Mouse (Mus musculus): ENCODE measurements around the gene B4galt2. TPM values are rescaled to one million over a fixed set of nuclear protein-coding genes. Genes with fewer than 3 reads are reported as not detected.

B4galt2 gene
- total and polyA plus RNA-seq, 3 experiments = 0.08 to 0.19 TPM; not detected in 1

DNA sequence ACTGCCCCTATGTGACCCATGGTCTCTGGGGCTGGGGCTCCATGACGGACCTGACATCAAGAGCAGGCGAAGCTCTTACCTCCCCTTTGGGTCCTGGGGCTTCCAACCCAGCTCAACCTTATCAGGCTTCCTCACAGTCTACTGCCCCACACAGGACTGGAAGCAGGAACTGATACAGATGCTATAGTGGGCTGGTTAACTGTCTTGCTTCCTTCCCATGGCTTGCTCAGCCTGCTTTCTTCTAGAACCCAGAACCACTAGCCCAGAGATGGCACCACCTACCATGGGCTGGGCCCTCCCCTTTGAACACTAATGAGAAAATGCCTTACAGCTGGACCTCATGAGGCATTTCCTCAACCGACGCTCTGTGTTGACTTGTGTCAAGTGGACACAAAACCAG lies 34.1 kb upstream of the B4galt2 start:
- Histone ChIP-seq H3K79me2 (ENCODE audit: control insufficient read depth, insufficient read depth, low read length, poor library complexity) (peaks cover 25% of the 10 kb centered on the region), H3K27ac (ENCODE audit: control insufficient read depth, low read depth, low read length) (peak overlapping the region; percentile 80), H3K36me3 (ENCODE audit: control insufficient read depth in 1 of 2, insufficient read depth in 2 of 2, low read length in 2 of 2) (peaks cover 0 to 38% of the 10 kb centered on the region in 2 experiments; a peak in 2 of 4 replicates), H3K9ac (ENCODE audit: control insufficient read depth, low read depth, low read length, poor library complexity, severe bottlenecking) (peak overlapping the region; percentile 61), H3K27me3 (ENCODE audit: control insufficient read depth in 1 of 2, insufficient read depth in 2 of 2, low read length in 2 of 2) (no peaks in the 10 kb centered on the region), H3K4me3 (ENCODE audit: control insufficient read depth in 1 of 2, insufficient read depth in 1 of 2, low read depth in 2 of 2, low read length in 2 of 2) (peak overlapping the region; percentile 34 to 42; a peak in 3 of 4 replicates), H3K9me3 (replicated peaks; ENCODE audit: insufficient read depth, low read length) (no peaks in the 10 kb centered on the region), H3K4me1 (ENCODE audit: control insufficient read depth in 1 of 2, insufficient read depth in 2 of 2, low read length in 2 of 2) (peaks cover 16 to 46% of the 10 kb centered on the region in 2 experiments)
- DNase-seq (ENCODE audit: low read depth, low spot score) = peak; percentile 76
- TF ChIP-seq TBP (IDR thresholded peaks at IDR 0.05; ENCODE audit: low read depth, low read length) (peak; percentile 81), MAFK (IDR thresholded peaks at IDR 0.05; ENCODE audit: borderline replicate concordance, low read depth, low read length) (no peak), EP300 (IDR thresholded peaks at IDR 0.05; ENCODE audit: low read depth in 1 of 2, low read length in 2 of 2) (peak in 1 of 2 experiments; percentile 50; a peak in 2 of 4 replicates), GATA1 (IDR thresholded peaks at IDR 0.05; ENCODE audit: low read depth, low read length) (peak; percentile 62), ZC3H11A (IDR thresholded peaks at IDR 0.05; ENCODE audit: low read depth, low read length) (no peak), ETS1 (IDR thresholded peaks at IDR 0.05; ENCODE audit: low read depth, low read length) (0 out of 2 replicates have a peak, but pooled peaks have one; percentile 33), TAL1 (IDR thresholded peaks at IDR 0.05; ENCODE audit: low read length) (peak; percentile 47; the same call in 1 of the 2 replicates), SIN3A (IDR thresholded peaks at IDR 0.05; ENCODE audit: low read length) (0 out of 2 replicates have a peak, but pooled peaks have one; percentile 29)

DNA sequence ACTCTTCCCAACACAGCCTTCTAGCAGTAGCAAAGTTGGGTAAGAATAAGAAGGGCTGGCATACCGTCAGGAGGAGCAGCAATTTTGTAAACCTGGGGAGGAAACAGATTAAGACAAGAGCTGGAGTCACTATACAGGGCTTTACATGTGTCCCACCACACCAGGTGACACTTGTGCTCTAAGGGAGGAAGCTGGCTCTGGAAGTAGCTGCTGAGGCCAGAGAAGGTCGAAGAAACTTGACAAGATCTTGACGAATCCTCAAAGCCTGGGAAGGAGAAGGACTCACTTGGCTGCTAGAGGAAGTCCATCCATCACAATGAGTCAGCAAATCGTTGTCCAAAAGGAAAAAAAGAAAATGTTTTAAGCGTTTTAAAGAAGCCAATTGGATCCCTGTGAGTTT lies 33.1 kb upstream of the B4galt2 start:
- H3K9ac ChIP-seq (ENCODE audit: control insufficient read depth, low read depth, low read length, poor library complexity, severe bottlenecking) = peak overlapping the region; percentile 75
- H3K27me3 ChIP-seq (ENCODE audit: control insufficient read depth in 1 of 2, insufficient read depth in 2 of 2, low read length in 2 of 2) = no peaks in the 10 kb centered on the region
- peaks cover 14 to 40% of the 10 kb centered on the region in 2 experiments for H3K4me1 ChIP-seq (ENCODE audit: control insufficient read depth in 1 of 2, insufficient read depth in 2 of 2, low read length in 2 of 2)
- H3K27ac ChIP-seq (ENCODE audit: control insufficient read depth, low read depth, low read length) = peak overlapping the region; percentile 80
- peak overlapping the region; percentile 90 to 96 for H3K4me3 ChIP-seq (ENCODE audit: control insufficient read depth in 1 of 2, insufficient read depth in 1 of 2, low read depth in 2 of 2, low read length in 2 of 2)
- TF ChIP-seq POLR2A (IDR thresholded peaks at IDR 0.05; ENCODE audit: control insufficient read depth in 1 of 2, insufficient read depth in 1 of 2, low read depth in 1 of 2, low read length in 2 of 2, poor library complexity in 1 of 2) (0 out of 4 replicates have a peak, but pooled peaks of 1 of the 2 experiments have one; percentile 32), EP300 (IDR thresholded peaks at IDR 0.05; ENCODE audit: low read depth in 1 of 2, low read length in 2 of 2) (peak in 1 of 2 experiments; percentile 15; a peak in 1 of 4 replicates), JUND (IDR thresholded peaks at IDR 0.05; ENCODE audit: low read depth, low read length) (no peak), TCF12 (IDR thresholded peaks at IDR 0.05; ENCODE audit: low read depth, low read length) (0 out of 2 replicates have a peak, but pooled peaks have one; percentile 6), USF1 (IDR thresholded peaks at IDR 0.05; ENCODE audit: low read depth, low read length) (0 out of 2 replicates have a peak, but pooled peaks have one; percentile 16), BHLHE40 (IDR thresholded peaks at IDR 0.05; ENCODE audit: borderline replicate concordance, low read depth, low read length) (no peak)
- peaks cover 32% of the 10 kb centered on the region for H3K79me2 ChIP-seq (ENCODE audit: control insufficient read depth, insufficient read depth, low read length, poor library complexity)
- no peaks in the 10 kb centered on the region for H3K9me3 ChIP-seq (replicated peaks; ENCODE audit: insufficient read depth, low read length)
- peak; percentile 70 for DNase-seq (ENCODE audit: low read depth, low spot score)
- H3K36me3 ChIP-seq (ENCODE audit: control insufficient read depth in 1 of 2, insufficient read depth in 2 of 2, low read length in 2 of 2) = peaks cover 0 to 35% of the 10 kb centered on the region in 2 experiments; a peak in 2 of 4 replicates
